Mouse (Mus musculus) urinary bladder, postnatal 10 days (tissue): Measurements from ENCODE around the gene Tfpi.
"Not testable (repeated sequence)": the region's sequence is repeated elsewhere in the genome, so short reads cannot be mapped to it uniquely, and the experiment has no call there.

Experiments used
- DNase-seq: peaks from one replicate; pipeline ENCODE4 v3.0.0; 2022; ENCODE audit warnings: low spot score

The Tfpi gene

GRCm38 (mm10) chr2:84476577-84476976 lies at the start of gene Tfpi:
Gene Tfpi, minus strand, starts transcription at chr2:84476775.
- DNase-seq = no peak

- no peak for DNase-seq
These were observed 49.6 kb upstream of the Tfpi start for GRCm38 (mm10) chr2:84526221-84526620.

GRCm38 (mm10) chr2:84525806-84526205 lies 49.2 kb upstream of the Tfpi start:
- no peak for DNase-seq

GRCm38 (mm10) chr2:84525047-84525446 lies 48.5 kb upstream of the Tfpi start:
- DNase-seq = no peak

- no peak for DNase-seq
These were observed 47.4 kb upstream of the Tfpi start for GRCm38 (mm10) chr2:84523994-84524393.

- no peak for DNase-seq
These were observed 46.7 kb upstream of the Tfpi start for GRCm38 (mm10) chr2:84523103-84523865.

GRCm38 (mm10) chr2:84519514-84520067 lies 43.0 kb upstream of the Tfpi start:
- DNase-seq = no peak

- DNase-seq = no peak
These were observed 42.2 kb upstream of the Tfpi start for GRCm38 (mm10) chr2:84518767-84519166.

GRCm38 (mm10) chr2:84513281-84513680 lies 36.7 kb upstream of the Tfpi start:
- DNase-seq = no peak

GRCm38 (mm10) chr2:84511508-84511907 lies 34.9 kb upstream of the Tfpi start:
- DNase-seq = no peak

- no peak for DNase-seq
These were observed 34.5 kb upstream of the Tfpi start for GRCm38 (mm10) chr2:84511036-84511435.

- DNase-seq = not testable (repeated sequence)
These were observed 28.4 kb upstream of the Tfpi start for GRCm38 (mm10) chr2:84504954-84505394.

- no peak for DNase-seq
These were observed 27.7 kb upstream of the Tfpi start for GRCm38 (mm10) chr2:84504285-84504684.

- no peak for DNase-seq
These were observed 22.3 kb upstream of the Tfpi start for GRCm38 (mm10) chr2:84498921-84499320.

- no peak for DNase-seq
These were observed 18.5 kb upstream of the Tfpi start for GRCm38 (mm10) chr2:84495108-84495507.

GRCm38 (mm10) chr2:84493626-84494025 lies 17.1 kb upstream of the Tfpi start:
- DNase-seq = no peak

GRCm38 (mm10) chr2:84491715-84492114 lies 15.1 kb upstream of the Tfpi start:
- no peak for DNase-seq

- DNase-seq = no peak
These were observed 11.2 kb upstream of the Tfpi start for GRCm38 (mm10) chr2:84487705-84488291.

- DNase-seq = no peak
These were observed 5.3 kb upstream of the Tfpi start for GRCm38 (mm10) chr2:84481863-84482262.

- no peak for DNase-seq
These were observed 2.5 kb upstream of the Tfpi start for GRCm38 (mm10) chr2:84479036-84479435.

- DNase-seq = no peak
These were observed 1.2 kb upstream of the Tfpi start for GRCm38 (mm10) chr2:84477759-84478158.

GRCm38 (mm10) chr2:84476131-84476530 lies 444 bp downstream of the Tfpi start:
- DNase-seq = no peak

GRCm38 (mm10) chr2:84475601-84476000 lies 974 bp downstream of the Tfpi start:
- DNase-seq = no peak
